Mouse (Mus musculus): Measurements from ENCODE around the gene Stom. TPM values are rescaled to one million over a fixed set of nuclear protein-coding genes. Genes with fewer than 3 reads are reported as not detected.

Gene Stom
- polyA plus RNA-seq, 1 experiment = 23.0 TPM

- Histone ChIP-seq H3K4me3 (ENCODE audit: control insufficient read depth, low read depth, low read length) (no peak overlapping the region), H3K27ac (ENCODE audit: control insufficient read depth, insufficient read depth, low read depth, low read length) (no peak overlapping the region), H3K36me3 (ENCODE audit: control insufficient read depth, insufficient read depth, low read length) (no peaks in the 10 kb centered on the region), H3K27me3 (ENCODE audit: control insufficient read depth, insufficient read depth, low read length) (no peaks in the 10 kb centered on the region), H3K4me1 (ENCODE audit: control insufficient read depth, insufficient read depth, low read length) (no peaks in the 10 kb centered on the region; the same call in 1 of the 2 replicates)
- TF ChIP-seq CTCF (IDR thresholded peaks at IDR 0.05; ENCODE audit: control insufficient read depth, insufficient read depth, insufficient replicate concordance, low read depth, low read length) (no peak), POLR2A (IDR thresholded peaks at IDR 0.05; ENCODE audit: control insufficient read depth, low read depth, low read length) (no peak)
These were observed 51.6 kb downstream of the Stom start for GRCm38 (mm10) chr2:35285209-35285608.

- no peaks in the 10 kb centered on the region; the same call in 1 of the 2 replicates for H3K4me1 ChIP-seq (ENCODE audit: control insufficient read depth, insufficient read depth, low read length)
- H3K27ac ChIP-seq (ENCODE audit: control insufficient read depth, insufficient read depth, low read depth, low read length) = no peak overlapping the region
- H3K36me3 ChIP-seq (ENCODE audit: control insufficient read depth, insufficient read depth, low read length) = no peaks in the 10 kb centered on the region
- no peak overlapping the region for H3K4me3 ChIP-seq (ENCODE audit: control insufficient read depth, low read depth, low read length)
- no peaks in the 10 kb centered on the region for H3K27me3 ChIP-seq (ENCODE audit: control insufficient read depth, insufficient read depth, low read length)
- TF ChIP-seq POLR2A (IDR thresholded peaks at IDR 0.05; ENCODE audit: control insufficient read depth, low read depth, low read length) = no peak
- no peak for TF ChIP-seq CTCF (IDR thresholded peaks at IDR 0.05; ENCODE audit: control insufficient read depth, insufficient read depth, insufficient replicate concordance, low read depth, low read length)
These were observed 52.8 kb downstream of the Stom start for GRCm38 (mm10) chr2:35283997-35284396.

GRCm38 (mm10) chr2:35282214-35282613, 54.6 kb downstream of the Stom start:
- Histone ChIP-seq H3K27ac (ENCODE audit: control insufficient read depth, insufficient read depth, low read depth, low read length) (no peak overlapping the region), H3K4me1 (ENCODE audit: control insufficient read depth, insufficient read depth, low read length) (peaks cover 2% of the 10 kb centered on the region), H3K27me3 (ENCODE audit: control insufficient read depth, insufficient read depth, low read length) (no peaks in the 10 kb centered on the region), H3K4me3 (ENCODE audit: control insufficient read depth, low read depth, low read length) (no peak overlapping the region; the same call in 1 of the 2 replicates), H3K36me3 (ENCODE audit: control insufficient read depth, insufficient read depth, low read length) (no peaks in the 10 kb centered on the region)
- TF ChIP-seq POLR2A (IDR thresholded peaks at IDR 0.05; ENCODE audit: control insufficient read depth, low read depth, low read length) (peak; percentile 22; the same call in 1 of the 2 replicates), CTCF (IDR thresholded peaks at IDR 0.05; ENCODE audit: control insufficient read depth, insufficient read depth, insufficient replicate concordance, low read depth, low read length) (no peak)

DNA sequence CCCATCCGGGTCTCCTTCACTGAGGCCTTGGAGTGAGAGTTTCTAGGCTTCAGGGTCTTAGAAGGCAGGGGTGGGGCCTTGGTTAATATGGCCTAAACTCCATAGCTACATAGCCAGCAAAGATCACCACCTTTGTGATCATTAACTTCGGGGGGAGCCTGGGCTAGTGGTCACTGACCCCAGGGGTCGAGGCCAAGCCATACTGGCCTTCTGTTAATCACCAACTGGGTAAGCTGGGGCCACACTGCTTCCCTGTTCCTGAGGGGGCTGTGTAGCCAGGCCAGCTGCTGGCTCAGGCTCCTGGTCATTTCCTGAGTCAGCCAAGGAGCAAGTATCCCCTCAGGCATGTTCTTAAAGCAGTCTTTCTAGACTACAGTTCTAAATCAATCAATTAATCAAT, 56.8 kb downstream of the Stom start:
- no peaks in the 10 kb centered on the region for H3K27me3 ChIP-seq (ENCODE audit: control insufficient read depth, insufficient read depth, low read length)
- H3K27ac ChIP-seq (ENCODE audit: control insufficient read depth, insufficient read depth, low read depth, low read length) = no peak overlapping the region
- no peaks in the 10 kb centered on the region for H3K36me3 ChIP-seq (ENCODE audit: control insufficient read depth, insufficient read depth, low read length)
- peaks cover 2% of the 10 kb centered on the region for H3K4me1 ChIP-seq (ENCODE audit: control insufficient read depth, insufficient read depth, low read length)
- H3K4me3 ChIP-seq (ENCODE audit: control insufficient read depth, low read depth, low read length) = no peak overlapping the region
- TF ChIP-seq CTCF (IDR thresholded peaks at IDR 0.05; ENCODE audit: control insufficient read depth, insufficient read depth, insufficient replicate concordance, low read depth, low read length) (no peak), POLR2A (IDR thresholded peaks at IDR 0.05; ENCODE audit: control insufficient read depth, low read depth, low read length) (no peak)

DNA sequence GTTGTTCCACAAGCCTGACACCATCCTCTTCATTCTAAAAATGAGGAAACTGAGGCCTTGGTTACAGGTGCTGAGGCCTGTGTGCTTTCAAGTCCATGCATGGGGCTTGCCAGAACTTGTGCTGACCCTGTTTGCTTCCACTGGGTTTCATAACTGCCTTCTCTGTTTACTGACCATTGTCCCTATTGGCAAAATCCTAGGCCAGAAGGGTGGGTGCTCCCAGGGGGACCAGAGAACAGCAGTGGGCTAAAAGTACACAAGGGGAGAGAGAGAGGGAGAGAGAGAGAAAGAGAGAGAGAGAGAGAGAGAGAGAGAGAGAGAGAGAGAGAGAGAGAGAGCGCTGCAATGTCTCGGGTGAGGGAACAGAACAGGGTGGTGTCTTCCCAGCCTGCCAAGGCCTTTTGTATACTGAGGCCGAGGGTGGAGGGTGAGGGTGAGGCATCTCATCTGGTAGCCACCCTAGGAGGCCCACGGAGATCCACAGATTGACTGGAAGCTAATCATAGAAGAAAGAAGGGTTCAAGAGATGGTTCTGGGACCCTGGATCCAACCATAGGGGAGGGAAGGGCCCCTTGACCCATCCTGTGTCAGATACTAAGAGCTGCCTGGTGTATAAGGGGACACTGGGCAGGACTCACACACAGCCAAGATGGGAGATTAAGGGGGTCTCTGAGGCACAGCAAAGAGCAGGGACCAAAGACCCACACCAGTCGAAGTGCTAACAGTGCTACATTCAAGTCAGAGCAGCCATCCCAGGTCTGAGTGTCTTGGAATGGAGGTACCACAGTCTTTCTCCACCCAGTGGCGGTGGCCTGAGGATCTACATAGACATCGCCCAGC, 58.2 kb downstream of the Stom start:
- no peaks in the 10 kb centered on the region for H3K27me3 ChIP-seq (ENCODE audit: control insufficient read depth, insufficient read depth, low read length)
- H3K4me3 ChIP-seq (ENCODE audit: control insufficient read depth, low read depth, low read length) = no peak overlapping the region
- TF ChIP-seq CTCF (IDR thresholded peaks at IDR 0.05; ENCODE audit: control insufficient read depth, insufficient read depth, insufficient replicate concordance, low read depth, low read length) = no peak
- no peak for TF ChIP-seq POLR2A (IDR thresholded peaks at IDR 0.05; ENCODE audit: control insufficient read depth, low read depth, low read length)
- no peak overlapping the region for H3K27ac ChIP-seq (ENCODE audit: control insufficient read depth, insufficient read depth, low read depth, low read length)
- peaks cover 5% of the 10 kb centered on the region for H3K4me1 ChIP-seq (ENCODE audit: control insufficient read depth, insufficient read depth, low read length)
- no peaks in the 10 kb centered on the region for H3K36me3 ChIP-seq (ENCODE audit: control insufficient read depth, insufficient read depth, low read length)

- Histone ChIP-seq H3K27me3 (ENCODE audit: control insufficient read depth, insufficient read depth, low read length) (no peaks in the 10 kb centered on the region), H3K4me1 (ENCODE audit: control insufficient read depth, insufficient read depth, low read length) (peaks cover 5% of the 10 kb centered on the region), H3K27ac (ENCODE audit: control insufficient read depth, insufficient read depth, low read depth, low read length) (no peak overlapping the region), H3K4me3 (ENCODE audit: control insufficient read depth, low read depth, low read length) (no peak overlapping the region), H3K36me3 (ENCODE audit: control insufficient read depth, insufficient read depth, low read length) (no peaks in the 10 kb centered on the region)
- no peak for TF ChIP-seq CTCF (IDR thresholded peaks at IDR 0.05; ENCODE audit: control insufficient read depth, insufficient read depth, insufficient replicate concordance, low read depth, low read length)
- TF ChIP-seq POLR2A (IDR thresholded peaks at IDR 0.05; ENCODE audit: control insufficient read depth, low read depth, low read length) = no peak
These were observed 59.1 kb downstream of the Stom start for GRCm38 (mm10) chr2:35277686-35278085.

GRCm38 (mm10) chr2:35273536-35273935, 63.2 kb downstream of the Stom start:
- Histone ChIP-seq H3K36me3 (ENCODE audit: control insufficient read depth, insufficient read depth, low read length) (no peaks in the 10 kb centered on the region), H3K27ac (ENCODE audit: control insufficient read depth, insufficient read depth, low read depth, low read length) (peak overlapping the region; percentile 65), H3K4me1 (ENCODE audit: control insufficient read depth, insufficient read depth, low read length) (peaks cover 15% of the 10 kb centered on the region), H3K4me3 (ENCODE audit: control insufficient read depth, low read depth, low read length) (no peak overlapping the region), H3K27me3 (ENCODE audit: control insufficient read depth, insufficient read depth, low read length) (no peaks in the 10 kb centered on the region)
- no peak for TF ChIP-seq POLR2A (IDR thresholded peaks at IDR 0.05; ENCODE audit: control insufficient read depth, low read depth, low read length)

Data from testis, adult 2 months (tissue).